Mouse (Mus musculus): Measurements from ENCODE around the gene Snrpe.

GRCm38 (mm10) chr1:133638517-133638916 lies 28.4 kb upstream of the Snrpe start:
- no peak for TF ChIP-seq CTCF (IDR thresholded peaks at IDR 0.05)
- TF ChIP-seq EP300 (IDR thresholded peaks at IDR 0.05), result no peak
